ENCODE assay signal across 13 mouse cellular contexts in the genomic region with DNA sequence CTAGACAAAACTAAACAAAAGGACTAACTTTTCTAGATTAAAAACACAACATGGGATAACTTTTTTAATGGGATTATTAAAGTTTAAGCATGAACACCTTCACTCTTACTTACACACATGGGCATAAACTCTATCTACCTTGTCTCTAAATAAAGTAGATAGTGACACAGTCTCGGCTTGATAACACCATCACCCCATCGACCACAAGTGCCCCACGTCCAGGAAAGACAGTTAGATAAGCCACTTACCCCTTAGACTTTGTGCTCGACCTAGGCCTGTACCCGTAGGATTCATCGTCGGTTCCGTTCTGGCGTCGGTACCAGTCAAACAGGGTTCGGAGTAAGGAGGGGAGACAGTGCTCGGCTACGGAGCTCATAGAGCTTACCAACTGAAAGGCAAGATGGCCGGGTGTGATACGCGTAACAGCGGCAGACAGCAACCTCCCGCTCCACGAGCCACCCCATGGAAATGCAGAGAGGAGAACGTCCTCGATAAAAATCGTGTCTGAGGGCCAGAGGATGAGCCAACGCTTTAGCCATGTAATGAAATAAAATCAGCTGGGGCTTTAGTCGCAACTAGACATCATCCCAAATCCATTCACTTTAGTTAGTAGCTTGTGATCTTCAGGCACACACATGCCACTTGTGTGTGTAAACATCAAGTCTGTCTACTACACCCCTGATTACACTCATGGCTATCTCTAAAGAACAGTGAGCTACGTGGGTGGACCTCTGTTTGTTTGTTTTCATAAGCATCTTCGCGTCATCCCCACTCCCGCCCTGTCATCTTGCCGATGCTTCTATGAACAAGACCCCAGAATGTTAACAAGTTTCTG.
DNase-seq lines count a peak whose midpoint lies in the region; ATAC-seq and TF ChIP-seq lines count a peak whose summit lies in the region.
"Had no signal": no experiment of that assay in that cellular context is flagged by ENCODE, and none has a peak within 500 bp of the region (broad histone marks: within the 10 kb centered on the region; RNA-seq: fewer than 3 reads in every experiment).

No protein-coding gene starts in this region.

- H3K9me3 ChIP-seq in embryonic facial prominence, embryonic 14.5 days (ENCODE audit: control insufficient read depth, low read length): no peaks in the 10 kb centered on the region
- no peaks in the 10 kb centered on the region for H3K9me3 ChIP-seq in embryonic facial prominence, embryonic 10.5 days
- H3K9me3 ChIP-seq in G1E (replicated peaks): no peaks in the 10 kb centered on the region
- H3K9me3 ChIP-seq in intestine, embryonic 15.5 days: no peaks in the 10 kb centered on the region
- no peaks in the 10 kb centered on the region for H3K9me3 ChIP-seq in liver, embryonic 15.5 days (replicated peaks)
- H3K9me3 ChIP-seq: embryonic facial prominence, embryonic 13.5 days; forebrain, embryonic 12.5 days; limb, embryonic 13.5 days; neural tube, embryonic 12.5 days had no signal

- ATAC-seq in embryonic facial prominence, embryonic 14.5 days (ENCODE audit: low read depth): peak; percentile 15; the same call in 1 of the 2 replicates
- no peak for ATAC-seq in G1E (ENCODE audit: extremely low read depth, insufficient number of reproducible peaks, low FRiP score, poor library complexity, severe bottlenecking)
- 0 out of 2 replicates have a peak, but pooled peaks have one; percentile 36 for ATAC-seq in intestine, embryonic 15.5 days
- ATAC-seq in liver, embryonic 15.5 days (ENCODE audit: insufficient read depth): peak; percentile 86

- H3K9ac ChIP-seq in embryonic facial prominence, embryonic 14.5 days (ENCODE audit: low read depth, low read length): no peak overlapping the region
- no peak overlapping the region for H3K9ac ChIP-seq in intestine, embryonic 15.5 days
- peak overlapping the region; percentile 14; the same call in 1 of the 2 replicates for H3K9ac ChIP-seq in liver, embryonic 15.5 days
- H3K9ac ChIP-seq: embryonic facial prominence, embryonic 13.5 days; forebrain, embryonic 12.5 days; limb, embryonic 13.5 days; neural tube, embryonic 12.5 days had no signal

- H3K4me1 ChIP-seq in embryonic facial prominence, embryonic 14.5 days (ENCODE audit: control insufficient read depth, insufficient read depth, low read length): no peaks in the 10 kb centered on the region
- no peaks in the 10 kb centered on the region for H3K4me1 ChIP-seq in embryonic facial prominence, embryonic 10.5 days
- peaks cover 51% of the 10 kb centered on the region for H3K4me1 ChIP-seq in G1E (ENCODE audit: insufficient read depth, low read depth, low read length)
- no peaks in the 10 kb centered on the region for H3K4me1 ChIP-seq in intestine, embryonic 15.5 days (replicated peaks)
- H3K4me1 ChIP-seq in liver, embryonic 15.5 days (replicated peaks): peaks cover 40% of the 10 kb centered on the region
- H3K4me1 ChIP-seq: embryonic facial prominence, embryonic 13.5 days; limb, embryonic 13.5 days; neural tube, embryonic 12.5 days had no signal

- no peak for TF ChIP-seq CTCF in G1E (IDR thresholded peaks at IDR 0.05; ENCODE audit: low read depth, low read length)

- peaks cover 4% of the 10 kb centered on the region; the same call in 1 of the 2 replicates for H3K36me3 ChIP-seq in embryonic facial prominence, embryonic 14.5 days (ENCODE audit: control insufficient read depth, insufficient read depth, low read length)
- H3K36me3 ChIP-seq in embryonic facial prominence, embryonic 10.5 days (replicated peaks): peaks cover 25% of the 10 kb centered on the region
- peaks cover 74% of the 10 kb centered on the region for H3K36me3 ChIP-seq in G1E (replicated peaks)
- no peaks in the 10 kb centered on the region for H3K36me3 ChIP-seq in intestine, embryonic 15.5 days
- peaks cover 79% of the 10 kb centered on the region for H3K36me3 ChIP-seq in liver, embryonic 15.5 days (replicated peaks)

- no peak overlapping the region for H3K4me2 ChIP-seq in embryonic facial prominence, embryonic 14.5 days (ENCODE audit: low read depth, low read length)
- H3K4me2 ChIP-seq in intestine, embryonic 15.5 days (replicated peaks): no peak overlapping the region
- peak overlapping the region; percentile 55 for H3K4me2 ChIP-seq in liver, embryonic 15.5 days
- H3K4me2 ChIP-seq: embryonic facial prominence, embryonic 13.5 days; forebrain, embryonic 12.5 days; limb, embryonic 13.5 days; neural tube, embryonic 12.5 days had no signal

- H3K27me3 ChIP-seq in embryonic facial prominence, embryonic 14.5 days (replicated peaks; ENCODE audit: control insufficient read depth, insufficient read depth, low read length): no peaks in the 10 kb centered on the region
- H3K27me3 ChIP-seq in embryonic facial prominence, embryonic 10.5 days (replicated peaks; ENCODE audit: low read depth, poor library complexity, severe bottlenecking): no peaks in the 10 kb centered on the region
- no peaks in the 10 kb centered on the region for H3K27me3 ChIP-seq in G1E (ENCODE audit: insufficient read depth, low read length)
- H3K27me3 ChIP-seq in intestine, embryonic 15.5 days (replicated peaks): no peaks in the 10 kb centered on the region
- no peaks in the 10 kb centered on the region for H3K27me3 ChIP-seq in liver, embryonic 15.5 days
- H3K27me3 ChIP-seq: embryonic facial prominence, embryonic 13.5 days; forebrain, embryonic 12.5 days; limb, embryonic 13.5 days; neural tube, embryonic 12.5 days had no signal

- DNase-seq in embryonic facial prominence, embryonic 14.5 days (ENCODE audit: low spot score): no peak
- DNase-seq in embryonic facial prominence, embryonic 10.5 days (ENCODE audit: low spot score): no peak
- no peak for DNase-seq in G1E (ENCODE audit: low spot score)
- no peak for DNase-seq in cerebellum, adult 18-20 months
- no peak for DNase-seq in kidney, postnatal 4 days
- no peak for DNase-seq in heart, adult 8-10 months (ENCODE audit: low spot score)
- DNase-seq: adrenal gland, adult 8-10 months had no signal

- no peak overlapping the region for H3K27ac ChIP-seq in embryonic facial prominence, embryonic 14.5 days (replicated peaks; ENCODE audit: low read depth, low read length)
- H3K27ac ChIP-seq in embryonic facial prominence, embryonic 10.5 days (replicated peaks): no peak overlapping the region
- H3K27ac ChIP-seq in intestine, embryonic 15.5 days: no peak overlapping the region
- H3K27ac ChIP-seq in liver, embryonic 15.5 days (replicated peaks): peak overlapping the region; percentile 82
- H3K27ac ChIP-seq: embryonic facial prominence, embryonic 13.5 days; forebrain, embryonic 12.5 days; limb, embryonic 13.5 days; neural tube, embryonic 12.5 days had no signal

- 91% methylated on average over 29 of the region's 29 CpGs for WGBS in embryonic facial prominence, embryonic 14.5 days
- 95% methylated on average over 29 of the region's 29 CpGs for WGBS in embryonic facial prominence, embryonic 10.5 days
- 91% methylated on average over 29 of the region's 29 CpGs for WGBS in intestine, embryonic 15.5 days
- WGBS in liver, embryonic 15.5 days (ENCODE audit: insufficient replicate concordance): 46% methylated on average over 29 of the region's 29 CpGs

- no peak overlapping the region for H3K4me3 ChIP-seq in embryonic facial prominence, embryonic 14.5 days (ENCODE audit: low read depth, low read length)
- H3K4me3 ChIP-seq in embryonic facial prominence, embryonic 10.5 days: no peak overlapping the region
- peak overlapping the region; percentile 57; the same call in 1 of the 2 replicates for H3K4me3 ChIP-seq in G1E (ENCODE audit: low read depth, low read length)
- no peak overlapping the region for H3K4me3 ChIP-seq in intestine, embryonic 15.5 days (replicated peaks)
- H3K4me3 ChIP-seq in liver, embryonic 15.5 days (replicated peaks): peak overlapping the region; percentile 34
- H3K4me3 ChIP-seq: embryonic facial prominence, embryonic 13.5 days; forebrain, embryonic 12.5 days; limb, embryonic 13.5 days; neural tube, embryonic 12.5 days had no signal

Comparison
In these comparisons a context has a peak if more than half of its experiments do, and no peak if none do; other contexts are left out.
1. H3K4me3 ChIP-seq: peak in G1E (single experiment) and liver, embryonic 15.5 days (single experiment); none in embryonic facial prominence, embryonic 14.5 days (single experiment), embryonic facial prominence, embryonic 10.5 days (single experiment) and intestine, embryonic 15.5 days (single experiment).